Mouse (Mus musculus): ENCODE measurements at regions not wholly inside any gene's neighbourhood (a gene's known extent, or its start where the extent isn't known, plus 50 kb on each side); places are given as distances from the start of the nearest gene placed in this dataset.

DNA sequence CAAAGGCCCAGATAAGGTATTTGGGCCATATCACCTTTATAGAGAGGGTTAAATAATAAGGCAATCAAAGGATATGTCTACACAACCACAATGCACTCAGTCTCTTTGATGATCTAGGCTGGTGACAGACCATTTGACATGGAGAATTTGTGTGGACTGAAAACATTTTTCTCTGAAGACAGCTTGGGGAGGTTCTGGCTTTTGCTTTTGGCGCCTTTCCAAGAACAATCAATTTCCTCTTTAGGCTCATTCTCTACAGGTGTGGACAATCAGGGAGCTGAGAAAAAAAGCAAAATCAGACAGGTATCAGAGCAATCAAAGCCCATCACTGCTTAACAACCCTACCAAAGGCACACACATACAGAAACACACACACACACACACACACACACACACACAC lies 325.8 kb downstream of the Abcc12 start:
- no peak for TF ChIP-seq CTCF (IDR thresholded peaks at IDR 0.05; ENCODE audit: borderline replicate concordance, control insufficient read depth, extremely low read depth, insufficient read depth, low read length, poor library complexity)
- TF ChIP-seq POLR2A (IDR thresholded peaks at IDR 0.05; ENCODE audit: control insufficient read depth, extremely low read depth, insufficient read depth, low read length, poor library complexity), result no peak

Data from thymus, adult 2 months (tissue).